Mouse (Mus musculus) heart, adult 9 months (tissue): ENCODE measurements around the gene Gm21972.

Experiments
- DNase-seq, 2 experiments: peaks; one replicate each; pipeline ENCODE4 v3.0.0; 2022; ENCODE audit warnings: low spot score in 2 of 2

Gm21972 gene

DNA sequence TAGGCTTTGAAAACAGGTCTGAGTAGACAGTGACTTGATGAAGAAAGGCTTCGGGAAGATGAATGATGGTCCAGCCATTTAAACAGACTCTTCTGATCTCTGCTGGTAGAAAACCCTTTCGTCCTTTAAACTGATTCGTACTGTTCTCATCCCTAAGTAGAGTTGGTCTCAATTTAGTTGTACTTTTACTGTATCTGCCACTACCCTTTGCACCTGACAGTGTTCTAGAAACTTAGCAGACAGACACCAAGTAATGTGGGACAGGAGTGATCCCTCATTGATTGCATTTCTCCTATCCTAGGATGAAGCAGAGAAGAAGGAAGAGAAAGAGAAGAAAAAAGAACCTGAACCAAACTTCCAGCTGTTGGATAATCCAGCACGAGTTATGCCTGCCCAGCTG is at the start of gene Gm21972:
Gene Gm21972 (plus strand): TSS at position 301 of the 400 bp plus-strand sequence.
- DNase-seq = no peak

- no peak for DNase-seq
Observed at GRCm38 (mm10) chr1:86094413-86094812, 39.0 kb upstream of the Gm21972 start.

- DNase-seq = no peak
Observed at GRCm38 (mm10) chr1:86105054-86105453, 28.4 kb upstream of the Gm21972 start.

DNA sequence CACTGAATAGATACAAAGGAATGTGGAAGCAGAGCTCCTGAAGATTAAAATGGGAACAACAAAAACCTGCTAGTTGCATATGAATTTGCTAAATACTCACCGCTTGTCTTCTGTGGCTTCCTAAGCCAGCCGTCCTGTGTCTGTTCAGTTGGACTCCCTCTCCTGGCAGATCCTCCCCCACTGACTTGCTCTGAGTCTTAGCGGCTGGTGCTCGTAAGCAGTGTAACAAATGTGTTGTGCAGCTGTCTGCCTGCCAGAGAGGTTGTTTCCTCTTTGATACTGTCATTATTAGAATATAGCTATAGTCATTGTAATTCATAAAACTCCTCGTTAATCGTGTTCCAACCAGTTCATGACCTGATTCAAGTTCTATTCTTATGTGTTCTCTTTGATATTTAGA is 21.7 kb upstream of the Gm21972 start, which contains the start of gene Htr2b:
Gene Htr2b (minus strand): TSS at position 192 of the 400 bp plus-strand sequence.
- DNase-seq = peak; percentile 40 to 43

DNA sequence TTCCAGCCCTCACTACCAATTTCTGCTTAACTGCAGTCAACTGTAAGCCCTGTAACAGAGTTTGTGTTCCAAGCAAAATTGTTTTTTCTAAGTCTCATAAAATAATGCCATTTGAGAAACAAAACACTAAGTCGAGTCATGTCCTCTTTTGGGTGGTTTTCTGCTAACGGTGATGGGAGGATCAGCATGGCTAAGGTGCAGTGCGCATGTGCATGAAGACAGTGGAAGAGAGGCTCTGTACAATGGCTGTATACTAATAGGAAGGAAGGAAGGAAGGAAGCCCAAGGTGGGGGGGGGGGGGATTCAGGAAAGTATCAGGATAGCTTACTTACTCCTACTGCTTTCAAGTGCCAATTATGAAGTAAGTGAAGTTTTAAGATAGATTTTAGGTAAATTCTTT is 19.3 kb upstream of the Gm21972 start:
- peak; percentile 1 to 13 for DNase-seq

GRCm38 (mm10) chr1:86119549-86119948 is 13.9 kb upstream of the Gm21972 start:
- no peak for DNase-seq

DNA sequence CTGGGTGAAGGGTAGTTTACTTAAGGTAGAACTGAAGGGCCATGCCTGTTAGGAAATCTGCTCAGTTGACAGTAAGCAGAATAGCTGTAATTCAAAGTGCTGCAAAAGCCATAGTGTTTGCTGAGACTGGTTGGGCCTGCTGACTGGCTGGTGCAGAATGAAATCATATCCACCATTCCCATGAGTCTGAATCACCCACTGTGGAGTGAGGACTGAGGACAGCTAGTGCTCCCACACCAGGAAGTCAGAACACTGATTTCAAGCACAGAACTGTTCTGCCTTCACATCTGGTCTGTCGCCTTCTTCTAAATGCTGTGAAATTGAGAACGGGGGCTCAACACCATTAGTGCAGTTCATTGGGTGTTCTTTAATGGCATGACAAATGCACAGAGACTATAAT is 7.4 kb upstream of the Gm21972 start:
- DNase-seq = no peak

DNA sequence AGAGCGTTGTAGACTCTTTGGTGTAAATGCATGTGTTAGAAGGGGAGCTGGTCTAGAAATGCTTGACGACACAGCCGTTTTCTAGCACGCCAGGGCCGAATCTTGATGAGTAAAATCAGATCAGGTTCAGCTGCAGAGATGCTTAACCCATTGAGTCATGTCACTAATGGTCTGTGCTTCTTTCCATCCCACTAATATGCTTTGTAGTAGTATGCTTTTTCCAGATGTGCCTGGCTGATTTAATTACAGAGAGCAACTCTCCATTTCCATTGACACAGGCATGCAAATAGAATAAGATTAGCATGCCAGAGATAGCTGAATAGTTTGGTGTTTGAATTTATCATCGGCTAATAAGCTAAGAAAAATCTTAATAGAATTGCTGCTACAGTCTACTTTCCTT is 1.9 kb downstream of the Gm21972 start:
- DNase-seq = no peak

GRCm38 (mm10) chr1:86141081-86141480 is 7.6 kb downstream of the Gm21972 start:
- DNase-seq = no peak

GRCm38 (mm10) chr1:86143165-86143564 is 9.7 kb downstream of the Gm21972 start:
- DNase-seq = peak; percentile 42 to 43

DNA sequence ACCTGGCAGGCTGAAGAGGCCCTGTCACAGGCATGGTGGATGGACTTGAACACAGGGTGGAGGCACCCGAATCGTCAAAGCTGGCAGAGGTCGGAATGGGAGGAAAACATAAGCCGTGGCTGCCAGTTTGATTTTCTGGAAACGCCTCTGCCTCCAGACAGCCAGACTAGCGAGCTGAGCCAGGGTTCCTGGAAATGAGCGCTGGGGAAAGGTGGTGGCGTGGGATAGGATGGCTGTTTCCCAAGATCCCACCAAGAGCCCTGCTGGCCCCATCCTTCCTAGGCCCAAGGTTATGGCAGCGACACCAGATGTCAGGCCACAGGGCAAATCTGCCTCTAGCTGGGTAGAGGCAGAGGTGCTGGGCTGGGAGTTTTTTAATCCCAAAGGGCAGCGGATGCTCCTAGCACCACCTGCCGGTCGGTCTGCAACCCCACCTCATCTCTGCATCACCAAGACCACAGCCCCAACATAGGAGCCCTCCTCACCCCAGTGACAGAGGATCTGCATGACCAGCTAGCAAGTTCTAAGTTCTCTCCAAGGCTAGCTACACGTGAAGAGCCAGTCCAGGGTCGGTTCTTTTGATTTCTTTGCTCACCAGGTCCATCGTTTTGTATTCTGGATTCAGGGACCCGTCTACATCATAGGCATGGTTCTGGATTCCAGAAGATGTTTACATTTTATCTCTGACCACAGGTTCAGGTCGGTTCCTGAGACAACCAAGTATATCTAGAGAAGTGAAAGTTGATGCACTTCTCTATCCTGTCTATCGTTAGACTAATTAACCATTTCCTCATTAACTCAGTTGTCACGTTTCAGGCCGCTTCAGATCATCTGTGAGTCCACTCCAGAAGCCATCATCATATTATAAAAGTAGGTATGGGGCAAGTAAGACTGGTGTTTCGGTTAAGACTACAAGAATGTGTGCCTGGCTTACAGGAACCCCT is 10.8 kb downstream of the Gm21972 start:
- peak; percentile 7 to 27 for DNase-seq

GRCm38 (mm10) chr1:86146293-86146692 is 12.9 kb downstream of the Gm21972 start:
- no peak for DNase-seq

GRCm38 (mm10) chr1:86147557-86147956 is 14.1 kb downstream of the Gm21972 start:
- peak in 1 of 2 experiments; percentile 26 for DNase-seq

- DNase-seq = no peak
Observed at GRCm38 (mm10) chr1:86148161-86148560, 14.7 kb downstream of the Gm21972 start.

- no peak for DNase-seq
Observed at GRCm38 (mm10) chr1:86150929-86151328, 17.5 kb downstream of the Gm21972 start.

- no peak for DNase-seq
Observed at GRCm38 (mm10) chr1:86151376-86151775, 17.9 kb downstream of the Gm21972 start.

DNA sequence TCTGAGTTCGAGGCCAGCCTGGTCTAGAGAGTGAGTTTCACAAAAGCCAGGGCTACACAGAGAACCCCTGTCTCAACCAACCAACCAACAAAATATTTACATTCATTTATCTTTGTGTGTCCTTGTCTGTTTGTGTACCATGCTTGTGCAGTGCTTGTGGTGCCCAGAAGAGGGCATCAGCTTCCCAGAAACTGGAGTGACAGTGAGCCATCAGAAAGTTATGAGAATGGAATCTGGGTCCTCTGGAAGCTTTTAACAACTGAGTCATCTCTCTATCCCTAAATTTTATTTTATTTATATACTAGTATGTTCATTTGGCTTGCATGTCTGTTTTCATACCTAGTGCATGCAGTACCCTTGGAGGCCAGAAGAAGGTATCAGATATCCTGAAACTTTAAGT is 19.2 kb downstream of the Gm21972 start:
- no peak for DNase-seq

DNA sequence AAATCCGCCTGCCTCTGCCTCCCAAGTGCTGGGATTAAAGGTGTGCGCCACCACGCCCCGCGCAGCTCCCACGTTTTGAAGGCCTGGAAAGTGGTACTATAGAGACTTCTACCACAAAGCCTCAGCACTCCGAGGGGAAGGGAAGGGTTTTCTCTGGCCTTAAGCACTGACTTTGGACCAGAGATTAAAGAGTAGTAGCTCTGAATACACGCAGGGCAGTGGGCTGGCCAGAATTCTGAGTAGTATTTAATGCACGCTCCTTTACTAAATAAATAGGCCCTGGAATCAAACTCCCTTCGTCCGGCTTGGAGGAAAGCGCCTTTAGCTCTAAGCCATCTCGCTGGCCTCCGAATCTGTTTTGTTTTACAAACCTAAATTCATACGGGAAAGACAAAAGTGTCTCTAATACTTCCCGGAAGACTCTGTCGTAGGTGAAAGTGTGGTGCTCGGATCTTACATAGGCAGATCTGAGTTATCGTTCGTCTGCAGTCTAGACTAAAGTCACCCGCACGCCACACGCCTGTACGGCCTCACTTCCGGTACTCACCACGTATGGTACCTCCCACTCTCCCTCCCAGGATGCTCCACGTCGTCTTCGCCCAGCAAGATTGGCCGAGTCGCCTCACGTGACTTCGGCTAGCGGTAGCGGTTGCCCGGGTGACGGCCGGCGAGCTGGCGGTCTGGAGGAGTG is 20.8 kb downstream of the Gm21972 start, which contains the start of gene Armc9:
Gene Armc9 (plus strand): TSS at position 648 of the 691 bp plus-strand sequence.
- peak; percentile 95 to 97 for DNase-seq

- no peak for DNase-seq
Observed at GRCm38 (mm10) chr1:86154824-86155164, 21.4 kb downstream of the Gm21972 start.

DNA sequence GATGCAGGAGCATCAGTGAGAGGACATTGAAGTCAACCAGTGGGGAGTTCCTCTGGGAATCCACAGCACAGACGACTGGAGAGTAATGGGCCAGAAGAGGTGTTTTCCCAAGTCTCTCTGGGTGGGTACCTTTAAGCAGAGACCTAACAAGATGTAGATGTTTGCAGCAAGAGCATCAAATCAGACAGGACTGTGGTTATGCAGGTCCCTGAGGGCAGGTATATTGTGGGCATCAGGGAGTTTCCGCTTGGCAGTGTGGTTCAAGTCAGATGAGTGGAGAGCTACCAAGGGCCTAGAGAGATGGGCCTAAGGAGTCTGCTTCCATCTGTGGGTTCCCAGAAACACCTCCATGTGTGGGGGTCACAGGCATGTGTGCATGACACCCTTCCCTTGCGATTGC is 22.6 kb downstream of the Gm21972 start:
- DNase-seq = no peak

- no peak for DNase-seq
Observed at GRCm38 (mm10) chr1:86156595-86156994, 23.2 kb downstream of the Gm21972 start.

- no peak for DNase-seq
Observed at GRCm38 (mm10) chr1:86160059-86160458, 26.6 kb downstream of the Gm21972 start.

DNA sequence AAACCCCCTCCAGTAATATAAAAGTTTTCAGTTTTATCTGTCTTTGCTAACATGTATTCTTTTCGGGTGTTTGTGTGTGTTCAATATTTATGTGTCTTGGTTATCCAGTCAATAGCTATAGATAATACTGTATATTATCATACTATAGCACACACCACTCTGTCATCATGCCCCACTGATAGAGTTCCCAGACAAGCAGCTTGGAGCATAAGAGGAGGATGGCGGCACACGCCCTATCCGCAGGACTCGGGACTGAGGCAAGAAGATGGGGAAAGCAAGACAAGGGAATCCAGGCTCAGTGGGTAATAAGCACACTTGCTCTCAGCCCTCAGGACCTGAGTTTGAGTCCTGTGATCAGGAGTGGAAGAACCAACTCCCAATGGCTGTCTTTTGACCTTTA is 27.0 kb downstream of the Gm21972 start:
- DNase-seq = no peak
